Mouse (Mus musculus): Measurements from ENCODE around the gene Psmb5.

GRCm38 (mm10) chr14:54643011-54643410, 25.2 kb upstream of the Psmb5 start:
- TF ChIP-seq CTCF (IDR thresholded peaks at IDR 0.05; ENCODE audit: insufficient read depth, low read length) (no peak), POLR2A (IDR thresholded peaks at IDR 0.05; ENCODE audit: borderline replicate concordance, extremely low read depth, low read depth, low read length) (no peak)

Measured in lung, adult 2 months (tissue).